Mouse (Mus musculus): ENCODE measurements at regions not wholly inside any gene's neighbourhood (a gene's known extent, or its start where the extent isn't known, plus 50 kb on each side); places are given as distances from the start of the nearest gene placed in this dataset.

- no peak for DNase-seq (ENCODE audit: low spot score)
Measured at GRCm38 (mm10) chr3:21820051-21820598, 256.3 kb upstream of the Tbl1xr1 start.

- no peak for DNase-seq (ENCODE audit: low spot score)
Measured at GRCm38 (mm10) chr3:21822675-21823074, 253.8 kb upstream of the Tbl1xr1 start.

- DNase-seq (ENCODE audit: low spot score) = no peak
Measured at GRCm38 (mm10) chr3:21823331-21823730, 253.1 kb upstream of the Tbl1xr1 start.

GRCm38 (mm10) chr3:21824101-21824880, 252.2 kb upstream of the Tbl1xr1 start:
- DNase-seq (ENCODE audit: low spot score) = no peak

- no peak for DNase-seq (ENCODE audit: low spot score)
Measured at GRCm38 (mm10) chr3:21824913-21825610, 251.4 kb upstream of the Tbl1xr1 start.

GRCm38 (mm10) chr3:21827656-21828055, 248.8 kb upstream of the Tbl1xr1 start:
- DNase-seq (ENCODE audit: low spot score) = no peak

GRCm38 (mm10) chr3:21833111-21833510, 243.3 kb upstream of the Tbl1xr1 start:
- no peak for DNase-seq (ENCODE audit: low spot score)

GRCm38 (mm10) chr3:21835526-21835925, 240.9 kb upstream of the Tbl1xr1 start:
- no peak for DNase-seq (ENCODE audit: low spot score)

GRCm38 (mm10) chr3:21837297-21837946, 239.0 kb upstream of the Tbl1xr1 start:
- DNase-seq (ENCODE audit: low spot score) = no peak

- DNase-seq (ENCODE audit: low spot score) = no peak
Measured at GRCm38 (mm10) chr3:21840751-21841488, 235.5 kb upstream of the Tbl1xr1 start.

GRCm38 (mm10) chr3:21841506-21841905, 234.9 kb upstream of the Tbl1xr1 start:
- no peak for DNase-seq (ENCODE audit: low spot score)

GRCm38 (mm10) chr3:21842545-21843291, 233.7 kb upstream of the Tbl1xr1 start:
- no peak for DNase-seq (ENCODE audit: low spot score)

- no peak for DNase-seq (ENCODE audit: low spot score)
Measured at GRCm38 (mm10) chr3:21843292-21843852, 233.1 kb upstream of the Tbl1xr1 start.

- DNase-seq (ENCODE audit: low spot score) = no peak
Measured at GRCm38 (mm10) chr3:21849831-21850230, 226.6 kb upstream of the Tbl1xr1 start.

- no peak for DNase-seq (ENCODE audit: low spot score)
Measured at GRCm38 (mm10) chr3:21850977-21851376, 225.5 kb upstream of the Tbl1xr1 start.

GRCm38 (mm10) chr3:21854340-21854739, 222.1 kb upstream of the Tbl1xr1 start:
- DNase-seq (ENCODE audit: low spot score) = no peak

GRCm38 (mm10) chr3:21859436-21859835, 217.0 kb upstream of the Tbl1xr1 start:
- DNase-seq (ENCODE audit: low spot score) = no peak

GRCm38 (mm10) chr3:21860915-21861635, 215.4 kb upstream of the Tbl1xr1 start:
- DNase-seq (ENCODE audit: low spot score) = no peak

- DNase-seq (ENCODE audit: low spot score) = no peak
Measured at GRCm38 (mm10) chr3:21861636-21861970, 214.8 kb upstream of the Tbl1xr1 start.

- no peak for DNase-seq (ENCODE audit: low spot score)
Measured at GRCm38 (mm10) chr3:21864391-21864790, 212.1 kb upstream of the Tbl1xr1 start.

All from ovary, postnatal 14 days (tissue).